Mouse (Mus musculus): Measurements from ENCODE around the gene Arrb2. TPM values are rescaled to one million over a fixed set of nuclear protein-coding genes. Genes with fewer than 3 reads are reported as not detected.
A peak's percentile ranks its signal among the peaks of the same experiment; 100 is the strongest.
"Not testable (repeated sequence)": the region's sequence is repeated elsewhere in the genome, so short reads cannot be mapped to it uniquely, and the experiment has no call there.

Gene Arrb2
- polyA plus RNA-seq, 1 experiment from 2014 or later = 38.8 TPM

DNA sequence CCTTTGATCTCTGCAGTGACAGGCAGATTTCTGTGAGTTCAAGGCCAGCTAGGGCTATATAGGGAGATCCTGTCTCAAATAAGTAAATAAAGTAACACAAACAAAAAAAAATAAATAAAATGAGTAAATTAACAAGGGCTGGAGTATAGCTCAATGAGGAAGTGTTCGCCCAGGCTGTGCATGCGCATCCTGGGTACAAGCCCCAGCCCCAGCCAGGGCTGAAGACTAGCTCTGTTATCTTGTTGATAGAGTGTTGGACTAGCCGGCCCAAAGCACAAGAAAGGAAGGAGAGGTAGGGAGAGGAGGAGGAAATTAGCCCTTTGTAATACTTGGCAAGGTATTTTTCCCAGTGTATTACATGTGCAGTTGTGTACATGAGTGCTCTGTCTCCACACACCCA lies 11.5 kb downstream of the Arrb2 start:
- DNase-seq (ENCODE audit: low spot score) = no peak

GRCm38 (mm10) chr11:70444667-70445066 lies 12.2 kb downstream of the Arrb2 start:
- no peak for DNase-seq (ENCODE audit: low spot score)

GRCm38 (mm10) chr11:70446756-70447155 lies 14.3 kb downstream of the Arrb2 start:
- DNase-seq (ENCODE audit: low spot score) = no peak

DNA sequence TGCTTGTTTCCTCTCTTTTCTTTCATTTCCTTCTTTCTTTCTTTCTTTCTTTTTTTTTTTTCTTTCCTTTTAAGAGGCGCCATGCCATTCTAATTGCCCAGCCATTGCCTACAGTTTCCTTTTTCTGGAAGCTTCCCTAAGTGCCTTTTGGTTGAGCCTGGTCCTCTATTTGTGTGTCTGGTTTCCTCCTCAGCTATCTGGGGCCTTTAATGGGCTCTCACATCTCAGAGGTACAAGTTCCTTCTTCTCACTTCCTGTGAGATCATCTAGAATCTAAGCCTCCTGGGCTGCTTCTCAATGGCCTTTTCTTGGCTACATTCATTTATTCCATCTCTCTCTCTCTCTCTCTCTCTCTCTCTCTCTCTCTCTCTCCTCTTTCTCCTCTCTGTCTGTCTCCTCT lies 14.9 kb downstream of the Arrb2 start:
- DNase-seq (ENCODE audit: low spot score) = peak; percentile 33

DNA sequence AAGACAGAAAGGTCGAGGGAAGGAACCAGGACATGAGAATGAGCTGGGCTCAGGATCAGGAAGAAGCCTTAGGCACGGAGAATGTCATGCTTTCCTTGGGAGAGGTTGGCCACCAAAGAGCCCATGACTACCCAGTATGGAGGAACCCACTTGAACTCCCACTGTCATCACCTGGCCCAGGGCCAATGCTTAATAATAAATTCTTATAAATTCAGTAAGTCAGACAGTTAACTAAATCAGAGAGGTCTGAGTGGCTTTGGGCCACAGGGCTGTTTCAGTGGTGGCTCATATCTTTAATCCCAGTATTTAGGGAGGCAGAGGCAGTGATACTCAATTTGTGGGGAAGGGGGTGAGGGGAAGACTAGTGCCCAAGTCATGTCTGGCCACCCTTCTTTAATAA lies 18.5 kb downstream of the Arrb2 start:
- no peak for DNase-seq (ENCODE audit: low spot score)

DNA sequence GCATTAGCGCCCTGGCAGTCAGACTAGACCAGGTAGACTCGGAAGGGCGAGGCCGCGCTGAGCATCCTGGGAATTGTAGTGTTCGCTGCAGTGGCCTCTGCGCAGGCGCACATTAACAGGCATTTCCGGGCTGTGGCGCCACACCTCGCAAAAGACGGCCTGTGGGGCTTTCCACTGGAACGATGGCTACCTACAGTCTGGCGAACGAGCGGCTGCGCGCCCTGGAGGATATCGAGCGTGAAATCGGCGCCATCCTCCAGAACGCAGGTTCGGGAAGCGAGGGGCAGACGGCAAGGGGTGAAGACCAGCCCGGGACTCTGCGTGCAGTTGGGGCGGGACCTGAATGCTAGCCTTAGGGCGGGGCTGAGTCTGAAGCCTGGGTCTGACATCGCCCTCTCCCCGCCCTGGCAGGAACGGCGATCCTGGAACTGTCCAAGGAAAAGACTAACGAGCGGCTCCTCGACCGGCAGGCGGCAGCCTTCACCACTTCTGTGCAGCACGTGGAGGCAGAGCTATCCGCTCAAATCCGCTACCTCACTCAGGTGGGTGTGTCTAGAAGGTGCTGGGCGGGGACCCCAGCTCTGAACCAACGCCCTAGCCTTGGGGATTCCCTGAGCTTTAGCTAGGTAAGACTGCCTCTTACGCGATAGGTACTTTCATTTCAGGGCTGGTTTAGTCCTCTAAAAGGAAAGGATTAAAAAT lies 19.5 kb downstream of the Arrb2 start, which contains the start of gene Med11:
Gene Med11 (plus strand): TSS at position 123 of the 702 bp plus-strand sequence.
- peak; percentile 91 for DNase-seq (ENCODE audit: low spot score)

GRCm38 (mm10) chr11:70453261-70454044 lies 21.0 kb downstream of the Arrb2 start:
- no peak for DNase-seq (ENCODE audit: low spot score)

- no peak for DNase-seq (ENCODE audit: low spot score)
These were observed 26.5 kb downstream of the Arrb2 start, which contains the start of gene Zmynd15 for GRCm38 (mm10) chr11:70458688-70459600. Zmynd15 (plus strand) TSS chr11:70459433.

DNA sequence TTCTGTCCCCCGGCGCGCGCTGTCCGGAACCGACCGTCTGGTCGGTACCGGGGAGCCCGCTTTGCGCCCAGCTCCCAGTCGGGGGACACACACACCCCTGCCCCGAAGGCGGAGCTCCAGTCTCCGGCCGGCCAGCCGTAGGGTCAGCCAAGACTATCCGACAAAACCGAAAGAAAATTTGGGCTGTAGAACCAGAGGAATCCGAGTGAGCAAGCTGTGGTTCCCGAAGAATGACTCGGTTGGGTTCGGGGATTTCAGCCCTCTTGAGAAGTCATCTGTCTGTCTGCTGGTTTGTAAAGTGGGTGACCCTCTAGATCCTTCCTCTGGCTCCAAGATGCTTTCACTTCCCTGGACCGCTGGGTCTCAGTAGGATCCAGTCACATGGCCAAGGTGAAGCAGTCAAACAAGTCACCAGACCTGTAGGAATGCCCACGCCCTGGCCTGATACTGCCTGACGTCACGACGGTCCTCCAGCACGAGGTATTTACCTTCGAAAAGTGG lies 27.2 kb downstream of the Arrb2 start, which contains the start of gene Cxcl16:
Gene Cxcl16 (minus strand): TSS at position 384 of the 501 bp plus-strand sequence.
- no peak for DNase-seq (ENCODE audit: low spot score)

GRCm38 (mm10) chr11:70463970-70464369 lies 31.5 kb downstream of the Arrb2 start:
- no peak for DNase-seq (ENCODE audit: low spot score)

GRCm38 (mm10) chr11:70465211-70465610 lies 32.8 kb downstream of the Arrb2 start:
- no peak for DNase-seq (ENCODE audit: low spot score)

- DNase-seq (ENCODE audit: low spot score) = no peak
These were observed 33.4 kb downstream of the Arrb2 start for GRCm38 (mm10) chr11:70465824-70466223.

- no peak for DNase-seq (ENCODE audit: low spot score)
These were observed 35.6 kb downstream of the Arrb2 start for GRCm38 (mm10) chr11:70467902-70468619.

DNA sequence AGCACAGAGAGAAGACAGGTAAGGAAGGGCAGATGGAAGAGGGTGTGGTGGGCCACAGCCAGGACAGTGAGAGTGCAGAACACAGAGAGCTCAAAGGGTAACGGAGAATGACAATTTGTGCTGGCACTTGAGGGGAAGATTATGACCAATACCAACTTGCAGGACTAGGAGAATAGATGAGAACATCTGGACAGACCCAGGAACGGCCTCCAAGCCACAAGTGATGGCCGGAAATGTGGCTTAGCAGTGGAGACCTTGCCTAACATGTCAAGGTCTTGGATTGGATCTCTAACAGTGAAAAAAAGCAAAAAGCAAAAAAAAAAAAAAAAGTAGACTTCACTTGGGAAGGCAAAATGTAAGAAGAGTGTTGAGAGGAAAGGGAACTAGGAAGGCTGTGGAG lies 37.3 kb downstream of the Arrb2 start:
- no peak for DNase-seq (ENCODE audit: low spot score)

DNA sequence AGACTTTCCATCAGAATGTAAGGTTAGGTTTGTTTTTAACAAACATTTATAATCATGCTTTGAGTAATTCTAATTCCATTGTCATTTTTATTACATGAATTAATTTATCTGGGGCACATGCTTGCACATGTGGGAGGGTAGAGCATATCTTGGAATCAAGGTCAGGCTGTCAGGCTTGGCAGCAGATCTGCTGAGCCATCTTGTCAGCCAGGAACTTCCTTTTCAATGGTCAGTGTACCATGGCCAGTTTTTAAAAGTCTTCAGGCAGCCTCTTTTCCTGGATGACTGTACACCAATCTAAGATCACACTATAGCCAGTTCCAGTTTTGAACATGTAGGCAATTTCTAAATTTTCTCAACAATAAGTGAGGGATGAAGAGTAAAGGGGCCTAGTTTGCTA lies 40.3 kb downstream of the Arrb2 start:
- no peak for DNase-seq (ENCODE audit: low spot score)

GRCm38 (mm10) chr11:70473291-70473690 lies 40.9 kb downstream of the Arrb2 start:
- DNase-seq (ENCODE audit: low spot score) = not testable (repeated sequence)

DNA sequence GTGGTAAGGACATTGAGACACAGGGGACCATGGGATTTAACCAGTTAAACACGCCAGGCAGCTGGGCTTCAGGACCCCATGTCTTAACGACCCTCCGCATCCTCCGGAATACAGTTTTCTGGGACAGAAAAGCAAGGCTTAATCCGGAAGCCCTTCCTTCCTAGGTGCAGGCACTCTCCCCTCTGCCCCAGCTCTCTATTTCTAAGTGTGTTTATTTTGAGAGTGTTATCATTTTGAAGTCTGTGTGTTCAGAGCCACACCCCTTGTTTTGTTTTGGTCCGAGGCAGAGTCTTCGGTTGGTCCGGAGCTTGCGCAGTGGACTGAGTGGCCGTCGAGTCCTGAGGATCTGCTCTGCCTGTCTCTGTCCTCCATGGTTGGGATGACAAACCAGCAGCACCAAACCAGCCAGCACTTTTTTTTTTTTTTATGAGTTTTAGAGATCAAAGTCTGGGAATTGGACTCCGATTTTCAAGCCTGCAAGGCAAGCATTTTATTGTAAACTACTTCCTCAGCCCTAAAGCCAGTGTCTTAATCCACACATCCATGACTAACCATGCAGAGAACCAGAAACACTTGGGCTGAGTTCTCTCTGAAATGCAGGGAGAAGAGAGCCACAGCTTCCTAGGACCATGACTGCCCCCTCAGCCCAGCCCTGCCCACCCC lies 42.6 kb downstream of the Arrb2 start:
- DNase-seq (ENCODE audit: low spot score) = no peak

DNA sequence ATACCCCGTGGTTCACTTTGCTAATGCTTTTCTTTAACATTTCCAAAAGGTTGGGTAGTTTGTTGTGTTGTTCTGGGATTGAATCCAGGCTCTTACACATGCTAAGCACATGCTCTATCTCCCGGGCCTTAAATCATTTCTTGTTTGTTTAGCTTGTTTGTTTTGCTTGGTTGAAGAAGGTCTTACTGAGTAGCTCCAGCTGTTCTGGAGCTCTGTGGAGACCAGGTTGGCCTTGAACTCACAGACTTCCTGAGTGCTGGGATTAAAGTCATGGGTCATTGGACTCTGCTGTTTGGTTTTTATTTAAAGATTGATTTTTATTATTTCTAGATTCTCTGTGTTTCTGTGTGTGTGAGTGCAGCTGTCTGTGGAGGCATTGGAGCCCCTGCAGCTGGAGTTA lies 53.1 kb downstream of the Arrb2 start:
- no peak for DNase-seq (ENCODE audit: low spot score)

DNA sequence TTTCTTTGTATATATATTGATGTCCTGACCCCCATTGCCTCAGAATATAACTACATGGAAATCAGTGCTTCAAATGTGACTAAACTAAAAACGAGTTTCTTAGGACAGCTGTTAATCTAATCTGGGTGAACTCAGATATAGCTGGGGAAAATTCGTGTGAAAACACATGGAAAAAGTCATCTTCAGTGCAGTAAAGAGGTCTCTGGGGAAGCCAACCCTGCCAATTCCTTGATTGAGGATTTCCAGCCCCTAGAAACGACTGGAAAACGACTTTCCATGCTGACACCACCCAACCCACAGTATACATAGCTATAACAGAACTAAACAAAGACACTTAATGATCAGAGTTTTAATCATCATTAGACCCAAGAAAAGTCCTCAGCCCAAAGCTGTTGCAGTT lies 55.4 kb downstream of the Arrb2 start:
- DNase-seq (ENCODE audit: low spot score) = no peak

DNA sequence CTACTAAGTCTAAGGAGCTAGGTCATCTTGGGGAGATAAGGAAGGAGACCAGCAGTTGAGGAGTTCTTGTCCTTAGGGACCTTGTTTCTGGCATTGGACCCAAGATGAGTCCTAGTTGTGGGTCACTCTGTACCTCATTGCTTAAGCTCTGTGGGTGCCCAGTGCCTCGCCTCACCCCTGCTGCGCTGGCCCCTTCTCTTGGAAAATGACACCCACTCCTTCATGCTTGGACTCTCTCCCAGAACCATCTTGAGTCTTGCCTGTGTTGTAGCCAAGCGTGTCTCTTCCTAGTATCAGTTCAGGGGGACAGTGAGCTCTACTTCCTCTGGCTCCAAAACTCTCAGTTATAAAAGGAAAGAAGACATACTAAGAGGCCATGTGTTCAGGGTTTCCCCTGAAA lies 56.7 kb downstream of the Arrb2 start:
- no peak for DNase-seq (ENCODE audit: low spot score)

Measured in thymus, postnatal 0 days (tissue).